In genomic region chr9:21635639-21636038, GRCm38 (mm10) we compare ENCODE assay signal across 15 mouse cellular contexts. TPM values are rescaled to one million over a fixed set of nuclear protein-coding genes. Genes with fewer than 3 reads are reported as not detected.
A peak's percentile ranks its signal among the peaks of the same experiment; 100 is the strongest.
DNase-seq lines count a peak whose midpoint lies in the region; ATAC-seq and TF ChIP-seq lines count a peak whose summit lies in the region.
"Had no signal": no experiment of that assay in that cellular context is flagged by ENCODE, and none has a peak within 500 bp of the region (broad histone marks: within the 10 kb centered on the region; RNA-seq: fewer than 3 reads in every experiment).

No protein-coding gene starts in this region.

- H3K4me1 ChIP-seq in hindbrain, embryonic 16.5 days (ENCODE audit: control insufficient read depth, insufficient read depth, low read depth, low read length), result no peaks in the 10 kb centered on the region
- H3K4me1 ChIP-seq in hindbrain, embryonic 13.5 days (replicated peaks), result peaks cover 18% of the 10 kb centered on the region
- peaks cover 25% of the 10 kb centered on the region for H3K4me1 ChIP-seq in neural tube, embryonic 13.5 days (replicated peaks)
- H3K4me1 ChIP-seq in limb, embryonic 14.5 days (ENCODE audit: control insufficient read depth, insufficient read depth, low read length), result no peaks in the 10 kb centered on the region
- H3K4me1 ChIP-seq: liver, embryonic 15.5 days had no signal

- no peak overlapping the region for H3K4me3 ChIP-seq in hindbrain, embryonic 16.5 days (ENCODE audit: low read length)
- no peak overlapping the region for H3K4me3 ChIP-seq in hindbrain, embryonic 13.5 days
- H3K4me3 ChIP-seq in neural tube, embryonic 13.5 days, result no peak overlapping the region
- H3K4me3 ChIP-seq in limb, embryonic 14.5 days (replicated peaks; ENCODE audit: low read length), result no peak overlapping the region
- H3K4me3 ChIP-seq: heart, adult 2 months; liver, embryonic 15.5 days; myocyte had no signal

- no peaks in the 10 kb centered on the region for H3K9me3 ChIP-seq in hindbrain, embryonic 16.5 days (ENCODE audit: control insufficient read depth, low read length)
- no peaks in the 10 kb centered on the region for H3K9me3 ChIP-seq in hindbrain, embryonic 13.5 days
- H3K9me3 ChIP-seq in neural tube, embryonic 13.5 days, result no peaks in the 10 kb centered on the region
- H3K9me3 ChIP-seq in limb, embryonic 14.5 days (ENCODE audit: control insufficient read depth, low read length), result no peaks in the 10 kb centered on the region
- H3K9me3 ChIP-seq: liver, embryonic 15.5 days had no signal

- DNase-seq in cerebellum, adult 8-10 months, result peak; percentile 45
- no peak for DNase-seq in cerebellum, adult 11 months
- no peak for DNase-seq in neural tube, embryonic 10.5 days (ENCODE audit: extremely low spot score, low spot score)
- DNase-seq in limb, embryonic 14.5 days (ENCODE audit: low spot score), result peak; percentile 25
- DNase-seq in left cerebral cortex, adult 9 months (ENCODE audit: low spot score in 2 of 2), result no peak
- DNase-seq: heart, adult 2 months; kidney, postnatal 25 days; thymus, adult 2 months had no signal

- TF ChIP-seq POLR2A in limb, embryonic 14.5 days (IDR thresholded peaks at IDR 0.05; ENCODE audit: borderline replicate concordance, extremely low read depth, insufficient read depth, insufficient read length), result no peak

- no peaks in the 10 kb centered on the region for H3K27me3 ChIP-seq in hindbrain, embryonic 16.5 days (replicated peaks; ENCODE audit: control insufficient read depth, insufficient read depth, low read length)
- H3K27me3 ChIP-seq in hindbrain, embryonic 13.5 days, result no peaks in the 10 kb centered on the region
- H3K27me3 ChIP-seq in neural tube, embryonic 13.5 days, result no peaks in the 10 kb centered on the region
- no peaks in the 10 kb centered on the region for H3K27me3 ChIP-seq in limb, embryonic 14.5 days (ENCODE audit: control insufficient read depth, insufficient read depth, low read length)
- H3K27me3 ChIP-seq: liver, embryonic 15.5 days had no signal

- H3K36me3 ChIP-seq in hindbrain, embryonic 16.5 days (ENCODE audit: control insufficient read depth, insufficient read depth, low read length), result peaks cover 46% of the 10 kb centered on the region
- H3K36me3 ChIP-seq in hindbrain, embryonic 13.5 days, result peaks cover 81% of the 10 kb centered on the region
- H3K36me3 ChIP-seq in neural tube, embryonic 13.5 days, result peaks cover 81% of the 10 kb centered on the region
- H3K36me3 ChIP-seq in limb, embryonic 14.5 days (ENCODE audit: control insufficient read depth, insufficient read depth, low read length), result peaks cover 83% of the 10 kb centered on the region

- no peak overlapping the region for H3K9ac ChIP-seq in hindbrain, embryonic 16.5 days (ENCODE audit: low read depth, low read length)
- H3K9ac ChIP-seq in hindbrain, embryonic 13.5 days, result no peak overlapping the region
- no peak overlapping the region for H3K9ac ChIP-seq in neural tube, embryonic 13.5 days
- H3K9ac ChIP-seq in limb, embryonic 14.5 days (ENCODE audit: low read depth, low read length, severe bottlenecking), result no peak overlapping the region
- H3K9ac ChIP-seq: hindbrain, embryonic 14.5 days; liver, embryonic 15.5 days had no signal

- 0 out of 2 replicates have a peak, but pooled peaks have one; percentile 10 for ATAC-seq in hindbrain, embryonic 16.5 days
- no peak for ATAC-seq in hindbrain, embryonic 13.5 days (ENCODE audit: low FRiP score)
- ATAC-seq in neural tube, embryonic 13.5 days (ENCODE audit: low read depth), result peak; percentile 42
- ATAC-seq in limb, embryonic 14.5 days (ENCODE audit: low FRiP score, low read depth), result no peak

- 47% methylated on average over 7 of the region's 7 CpGs for WGBS in hindbrain, embryonic 16.5 days
- WGBS in hindbrain, embryonic 13.5 days, result 49% methylated on average over 7 of the region's 7 CpGs
- 59% methylated on average over 7 of the region's 7 CpGs for WGBS in neural tube, embryonic 13.5 days
- WGBS in limb, embryonic 14.5 days, result 38% methylated on average over 7 of the region's 7 CpGs

- no peak overlapping the region for H3K4me2 ChIP-seq in hindbrain, embryonic 16.5 days (ENCODE audit: low read length)
- H3K4me2 ChIP-seq in hindbrain, embryonic 13.5 days, result no peak overlapping the region
- H3K4me2 ChIP-seq in neural tube, embryonic 13.5 days, result no peak overlapping the region
- H3K4me2 ChIP-seq in limb, embryonic 14.5 days (replicated peaks; ENCODE audit: low read depth, low read length, severe bottlenecking), result no peak overlapping the region
- H3K4me2 ChIP-seq: hindbrain, embryonic 14.5 days; liver, embryonic 15.5 days had no signal

- H3K27ac ChIP-seq in hindbrain, embryonic 16.5 days (ENCODE audit: low read depth, low read length), result no peak overlapping the region
- H3K27ac ChIP-seq in hindbrain, embryonic 13.5 days, result no peak overlapping the region
- no peak overlapping the region for H3K27ac ChIP-seq in neural tube, embryonic 13.5 days (replicated peaks)
- no peak overlapping the region for H3K27ac ChIP-seq in limb, embryonic 14.5 days (replicated peaks; ENCODE audit: low read depth, low read length)
- H3K27ac ChIP-seq: heart, adult 2 months; hindbrain, embryonic 14.5 days; liver, embryonic 15.5 days; macrophage had no signal

RNA-seq across cellular contexts. Expression of gene Smarca4, which starts 19.7 kb away (rescaled TPM):
- polyA plus RNA-seq in hindbrain, embryonic 16.5 days (2015; fragmentation: Nextera tagmentation; extraction: Ambion mirVana), result 109 and 130 TPM in 2 replicates
- 156 and 158 TPM in 2 replicates for polyA plus RNA-seq in hindbrain, embryonic 13.5 days (2015; fragmentation: Nextera tagmentation; extraction: Ambion mirVana)
- 149 and 160 TPM in 2 replicates for polyA plus RNA-seq in neural tube, embryonic 13.5 days (2015; fragmentation: Nextera tagmentation; extraction: Ambion mirVana)
- 94.4 and 94.8 TPM in 2 replicates for polyA plus RNA-seq in limb, embryonic 14.5 days (2012; rRNA removed)
- polyA plus RNA-seq in limb, embryonic 14.5 days (2014; fragmentation: Nextera tagmentation; extraction: Ambion mirVana), result 81.1 and 90.4 TPM in 2 replicates

RNA-seq across cellular contexts. Expression of gene Yipf2, which starts 43.0 kb away (rescaled TPM):
- 25.6 and 26.1 TPM in 2 replicates for polyA plus RNA-seq in hindbrain, embryonic 16.5 days (2015; fragmentation: Nextera tagmentation; extraction: Ambion mirVana)
- 25.7 and 27.7 TPM in 2 replicates for polyA plus RNA-seq in hindbrain, embryonic 13.5 days (2015; fragmentation: Nextera tagmentation; extraction: Ambion mirVana)
- 22.7 and 23.5 TPM in 2 replicates for polyA plus RNA-seq in neural tube, embryonic 13.5 days (2015; fragmentation: Nextera tagmentation; extraction: Ambion mirVana)
- polyA plus RNA-seq in limb, embryonic 14.5 days (2012; rRNA removed), result 19.6 and 24.0 TPM in 2 replicates
- polyA plus RNA-seq in limb, embryonic 14.5 days (2014; fragmentation: Nextera tagmentation; extraction: Ambion mirVana), result 18.1 and 23.6 TPM in 2 replicates

RNA-seq across cellular contexts. Expression of gene Timm29, which starts 43.1 kb away (rescaled TPM):
- polyA plus RNA-seq in hindbrain, embryonic 16.5 days (2015; fragmentation: Nextera tagmentation; extraction: Ambion mirVana), result 51.8 and 53.4 TPM in 2 replicates
- polyA plus RNA-seq in hindbrain, embryonic 13.5 days (2015; fragmentation: Nextera tagmentation; extraction: Ambion mirVana), result 53.5 and 55.0 TPM in 2 replicates
- 54.6 and 58.4 TPM in 2 replicates for polyA plus RNA-seq in neural tube, embryonic 13.5 days (2015; fragmentation: Nextera tagmentation; extraction: Ambion mirVana)
- 35.5 and 40.8 TPM in 2 replicates for polyA plus RNA-seq in limb, embryonic 14.5 days (2012; rRNA removed)
- polyA plus RNA-seq in limb, embryonic 14.5 days (2014; fragmentation: Nextera tagmentation; extraction: Ambion mirVana), result 39.8 and 43.0 TPM in 2 replicates

Comparison
In these comparisons a context has a peak if more than half of its experiments do, and no peak if none do; other contexts are left out.
1. DNase-seq: peak in cerebellum, adult 8-10 months (single experiment) and limb, embryonic 14.5 days (single experiment); none in cerebellum, adult 11 months (single experiment), neural tube, embryonic 10.5 days (single experiment) and left cerebral cortex, adult 9 months (0 of 2).
2. ATAC-seq: peak in hindbrain, embryonic 16.5 days (single experiment) and neural tube, embryonic 13.5 days (single experiment); none in hindbrain, embryonic 13.5 days (single experiment) and limb, embryonic 14.5 days (single experiment).